Mouse (Mus musculus) liver, embryonic 12.5 days (tissue): ENCODE results near the gene Vmn1r224. TPM values are rescaled to one million over a fixed set of nuclear protein-coding genes. Genes with fewer than 3 reads are reported as not detected.

Experiments
- ATAC-seq: fragments of 200-750 bp; cut with Nextera tagmentation; 2 replicates; pipeline ENCODE4 v1.8.0; 2017; ENCODE audit warnings: moderate number of reproducible peaks, mild to moderate bottlenecking, moderate library complexity
- H3K27ac ChIP-seq: fragments of 300-500 bp; sonication (generic); 2 replicates; pipeline ENCODE4 v1.5.1; 2016; ENCODE audit warnings: mild to moderate bottlenecking
- H3K27me3 ChIP-seq: fragments of 300-500 bp; sonication (generic); replicated peaks from 2 replicates; pipeline ENCODE4 v1.6.1; 2016; ENCODE audit warnings: mild to moderate bottlenecking, moderate library complexity
- H3K36me3 ChIP-seq: fragments of 300-500 bp; sonication (generic); 2 replicates; pipeline ENCODE4 v1.6.1; 2016; ENCODE audit warnings: mild to moderate bottlenecking, moderate library complexity
- H3K4me1 ChIP-seq: fragments of 300-500 bp; sonication (generic); 2 replicates; pipeline ENCODE4 v1.6.1; 2016
- H3K4me2 ChIP-seq: fragments of 300-500 bp; sonication (generic); 2 replicates; pipeline ENCODE4 v1.6.1; 2016; ENCODE audit warnings: mild to moderate bottlenecking, moderate library complexity
- H3K4me3 ChIP-seq: fragments of 300-500 bp; sonication (generic); 2 replicates; pipeline ENCODE4 v1.5.1; 2016; ENCODE audit warnings: mild to moderate bottlenecking, moderate library complexity
- H3K9ac ChIP-seq: fragments of 300-500 bp; sonication (generic); 2 replicates; pipeline ENCODE4 v1.6.1; 2016; ENCODE audit warnings: mild to moderate bottlenecking, moderate library complexity
- H3K9me3 ChIP-seq: fragments of 300-500 bp; sonication (generic); replicated peaks from 2 replicates; pipeline ENCODE4 v1.6.1; 2016; ENCODE audit warnings: mild to moderate bottlenecking, moderate library complexity
- WGBS: fragments of 180-500 bp; shearing (Covaris S2); methylation state at CpG from one replicate; pipeline ENCODE4 v1.1.7; 2016; ENCODE audit not compliant: insufficient replicate concordance; 5-methylcytosine and 5-hydroxymethylcytosine counted together
- polyA plus RNA-seq: library from polyadenylated mRNA; unstranded; fragments of >200 nt; fragmentation: Nextera tagmentation; extraction: Ambion mirVana; gene quantifications from 2 replicates; pipeline ENCODE4 v1.2.1, GENCODE M21; 2016

Gene Vmn1r224
- polyA plus RNA-seq, result not detected in 2 replicates

- no peak within 1 kb of the TSS for H3K9ac ChIP-seq
- no peaks in the 10 kb centered on the region for H3K27me3 ChIP-seq
- ATAC-seq, result no peak
- H3K36me3 ChIP-seq, result no peaks in the 10 kb centered on the region
- H3K9me3 ChIP-seq, result peaks cover 7% of the 10 kb centered on the region; the same call in 1 of the 2 replicates
- no peak within 1 kb of the TSS for H3K4me2 ChIP-seq
- 12% methylated on average over 1 of the region's 1 CpGs for WGBS
- H3K27ac ChIP-seq, result no peak within 1 kb of the TSS
- no peaks in the 10 kb centered on the region for H3K4me1 ChIP-seq
- H3K4me3 ChIP-seq, result no peak within 1 kb of the TSS
Measured at GRCm38 (mm10) chr17:20413846-20414245, at the start of gene Vmn1r224. TSS of gene Vmn1r224 (plus strand) at chr17:20414146.

- Histone ChIP-seq H3K9me3 (peaks cover 10% of the 10 kb centered on the region; the same call in 1 of the 2 replicates), H3K27ac (no peak overlapping the region), H3K27me3 (no peaks in the 10 kb centered on the region), H3K9ac (no peak overlapping the region), H3K4me1 (no peaks in the 10 kb centered on the region), H3K4me2 (no peak overlapping the region), H3K36me3 (no peaks in the 10 kb centered on the region), H3K4me3 (no peak overlapping the region)
- WGBS, result 26% methylated on average over 2 of the region's 2 CpGs
- no peak for ATAC-seq
Measured at GRCm38 (mm10) chr17:20399105-20399504, 14.8 kb upstream of the Vmn1r224 start.

DNA sequence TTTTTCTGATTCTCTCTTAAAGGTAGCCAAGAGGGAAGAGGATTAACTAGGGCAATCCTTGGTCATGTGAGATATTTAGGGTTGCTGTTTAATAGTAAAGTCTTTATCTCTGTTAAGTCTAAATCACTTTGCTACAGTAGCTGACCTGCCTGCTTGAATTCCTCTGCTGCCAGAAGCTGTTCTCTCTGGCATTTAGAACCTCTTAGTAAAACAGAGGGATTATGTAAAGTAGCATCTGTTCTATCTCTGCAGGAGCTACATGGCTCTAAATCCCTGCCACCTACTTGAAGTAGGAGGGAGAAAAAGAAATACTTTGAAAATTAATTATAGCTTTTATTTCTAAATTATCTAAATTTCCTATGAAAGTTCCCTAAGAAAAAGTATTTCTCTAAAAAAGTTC, 25.3 kb downstream of the Vmn1r224 start:
- H3K36me3 ChIP-seq, result no peaks in the 10 kb centered on the region
- peaks cover 16% of the 10 kb centered on the region; the same call in 1 of the 2 replicates for H3K9me3 ChIP-seq
- H3K4me1 ChIP-seq, result no peaks in the 10 kb centered on the region
- ATAC-seq, result no peak
- no peak overlapping the region for H3K9ac ChIP-seq
- no peak overlapping the region for H3K4me3 ChIP-seq
- no peak overlapping the region for H3K27ac ChIP-seq
- no peak overlapping the region for H3K4me2 ChIP-seq
- no peaks in the 10 kb centered on the region for H3K27me3 ChIP-seq

DNA sequence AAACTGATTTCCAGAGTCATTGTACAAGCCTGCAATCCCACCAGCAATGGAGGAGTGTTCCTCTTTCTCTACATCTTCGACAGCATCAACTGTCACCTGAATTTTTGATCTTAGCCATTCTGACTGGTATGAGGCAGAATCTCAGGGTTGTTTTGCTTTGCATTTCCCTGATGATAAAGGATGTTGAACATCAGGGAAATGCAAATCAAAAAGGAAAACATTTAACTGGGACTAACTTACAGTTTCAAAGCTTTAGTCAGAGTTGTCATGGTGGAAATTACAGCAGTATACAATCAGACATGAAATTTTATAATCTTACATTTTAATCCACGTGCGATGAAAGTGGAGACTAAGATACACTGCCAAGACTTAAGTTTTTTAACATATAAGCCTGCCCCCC, 59.4 kb downstream of the Vmn1r224 start:
- Histone ChIP-seq H3K4me1 (no peaks in the 10 kb centered on the region), H3K9me3 (no peaks in the 10 kb centered on the region), H3K27ac (no peak overlapping the region), H3K4me2 (no peak overlapping the region), H3K27me3 (no peaks in the 10 kb centered on the region), H3K4me3 (no peak overlapping the region), H3K9ac (no peak overlapping the region), H3K36me3 (no peaks in the 10 kb centered on the region)
- WGBS, result 53% methylated on average over 3 of the region's 3 CpGs
- ATAC-seq, result no peak

Other genes with a start within 250 kb of the Vmn1r224 start
- gene Fpr-rs6, start 231.0 kb upstream of the Vmn1r224 start, polyA plus RNA-seq, result not detected in 2 replicates
- gene Vmn2r105, start 179.1 kb upstream of the Vmn1r224 start, polyA plus RNA-seq, result not detected in 2 replicates
- not detected in 2 replicates for gene Vmn2r106, start 128.6 kb upstream of the Vmn1r224 start, polyA plus RNA-seq
- not detected in 2 replicates for gene Vmn2r107, start 68.9 kb upstream of the Vmn1r224 start, polyA plus RNA-seq
- gene Vmn2r108, start 67.2 kb downstream of the Vmn1r224 start, polyA plus RNA-seq, result not detected in 2 replicates
- not detected in 2 replicates for gene Vmn1r225, start 84.0 kb downstream of the Vmn1r224 start, polyA plus RNA-seq
- gene Vmn2r109, start 150.6 kb downstream of the Vmn1r224 start, polyA plus RNA-seq, result not detected in 2 replicates
- gene Vmn2r110, start 182.3 kb downstream of the Vmn1r224 start, polyA plus RNA-seq, result 0.04 TPM in 1 of 2 replicates, not detected in the other
- gene Fpr-rs3, start 210.7 kb downstream of the Vmn1r224 start, polyA plus RNA-seq, result not detected in 2 replicates